Mouse (Mus musculus): ENCODE data around the gene Ptpn18. TPM values are rescaled to one million over a fixed set of nuclear protein-coding genes. Genes with fewer than 3 reads are reported as not detected.
"Not testable (repeated sequence)": the region's sequence is repeated elsewhere in the genome, so short reads cannot be mapped to it uniquely, and the experiment has no call there.

The Ptpn18 gene
- polyA plus RNA-seq, 1 experiment from 2014 or later = 10.8 TPM

DNA sequence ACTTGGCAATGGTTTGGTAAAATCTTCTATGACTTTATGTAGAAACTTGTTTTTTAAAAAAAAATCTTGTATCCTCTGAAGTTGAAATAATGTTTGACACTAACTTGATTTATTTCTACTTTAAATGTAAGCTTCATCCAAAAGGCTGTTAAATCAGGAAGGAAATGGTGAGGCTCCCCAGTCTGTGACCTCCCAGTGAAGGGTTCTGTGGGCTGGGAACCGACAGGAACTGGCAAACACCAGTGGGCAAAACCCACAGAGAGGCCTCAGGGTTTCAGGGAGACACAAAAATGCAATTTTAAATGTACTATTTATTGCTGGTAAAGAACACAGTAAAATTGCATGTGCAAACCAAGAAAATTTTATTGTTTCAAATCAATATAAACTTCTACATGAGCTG lies 58.2 kb downstream of the Ptpn18 start:
- H3K4me1 ChIP-seq (replicated peaks) = peaks cover 19% of the 10 kb centered on the region
- not testable (repeated sequence) for H3K36me3 ChIP-seq; H3K27ac ChIP-seq (ENCODE audit: poor library complexity, severe bottlenecking); ATAC-seq (ENCODE audit: insufficient number of reproducible peaks, low FRiP score); H3K9ac ChIP-seq; H3K4me2 ChIP-seq; H3K4me3 ChIP-seq; H3K9me3 ChIP-seq (replicated peaks); H3K27me3 ChIP-seq (replicated peaks)
- 41% methylated on average over 1 of the region's 1 CpGs for WGBS

- Histone ChIP-seq H3K27me3 (replicated peaks) (no peaks in the 10 kb centered on the region), H3K27ac (ENCODE audit: poor library complexity, severe bottlenecking) (no peak overlapping the region), H3K9me3 (replicated peaks) (no peaks in the 10 kb centered on the region), H3K36me3 (no peaks in the 10 kb centered on the region), H3K9ac (no peak overlapping the region), H3K4me2 (no peak overlapping the region), H3K4me3 (no peak overlapping the region), H3K4me1 (replicated peaks) (peaks cover 24% of the 10 kb centered on the region)
- 60% methylated on average over 1 of the region's 1 CpGs for WGBS
- ATAC-seq (ENCODE audit: insufficient number of reproducible peaks, low FRiP score) = no peak
Observed at GRCm38 (mm10) chr1:34518259-34518658, 58.7 kb downstream of the Ptpn18 start.

DNA sequence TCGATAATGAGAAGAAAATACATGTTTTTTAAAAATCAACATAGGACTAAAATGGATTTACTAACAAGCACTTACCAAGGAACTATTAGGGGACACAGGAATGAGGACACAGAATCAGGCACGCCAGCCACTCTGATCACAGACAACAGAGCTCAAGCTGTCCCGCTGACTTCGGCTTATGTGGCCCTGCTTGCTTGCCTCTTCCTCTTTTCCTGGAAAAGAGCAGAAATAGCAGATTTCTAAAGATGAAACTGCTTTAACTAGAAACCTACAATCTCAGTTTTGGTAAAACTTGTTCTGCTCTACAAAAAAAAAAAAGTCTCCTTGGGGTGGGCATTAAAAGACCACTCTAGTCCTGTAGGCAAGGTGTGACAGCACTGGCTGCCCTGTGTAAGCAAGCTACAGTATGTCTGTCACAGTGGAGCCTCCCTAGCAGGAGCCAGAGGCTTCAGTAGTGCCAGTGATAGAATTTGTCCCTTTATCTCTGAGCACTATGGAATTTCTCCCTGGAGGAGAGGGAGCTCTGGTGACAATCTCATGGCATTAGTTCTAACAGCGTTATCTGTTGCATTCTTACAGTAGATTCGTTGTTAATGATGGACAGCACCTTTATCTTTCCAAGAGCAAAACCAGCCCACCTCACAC lies 62.8 kb downstream of the Ptpn18 start:
- Histone ChIP-seq H3K9me3 (replicated peaks) (no peaks in the 10 kb centered on the region), H3K27me3 (replicated peaks) (no peaks in the 10 kb centered on the region), H3K4me3 (no peak overlapping the region), H3K27ac (ENCODE audit: poor library complexity, severe bottlenecking) (0 out of 2 replicates have a peak overlapping the region, but pooled peaks have one; percentile 43), H3K36me3 (no peaks in the 10 kb centered on the region), H3K4me1 (replicated peaks) (peaks cover 24% of the 10 kb centered on the region), H3K4me2 (no peak overlapping the region; the same call in 1 of the 2 replicates), H3K9ac (no peak overlapping the region)
- ATAC-seq (ENCODE audit: insufficient number of reproducible peaks, low FRiP score) = no peak
- 24% methylated on average over 6 of the region's 6 CpGs for WGBS

GRCm38 (mm10) chr1:34522850-34523244 lies 63.3 kb downstream of the Ptpn18 start:
- H3K9ac ChIP-seq = no peak overlapping the region
- WGBS = 29% methylated on average over 3 of the region's 3 CpGs
- H3K4me1 ChIP-seq (replicated peaks) = peaks cover 24% of the 10 kb centered on the region
- no peak overlapping the region; the same call in 1 of the 2 replicates for H3K4me2 ChIP-seq
- no peak for ATAC-seq (ENCODE audit: insufficient number of reproducible peaks, low FRiP score)
- no peaks in the 10 kb centered on the region for H3K9me3 ChIP-seq (replicated peaks)
- H3K36me3 ChIP-seq = no peaks in the 10 kb centered on the region
- H3K4me3 ChIP-seq = no peak overlapping the region
- H3K27ac ChIP-seq (ENCODE audit: poor library complexity, severe bottlenecking) = peak overlapping the region; percentile 28; the same call in 1 of the 2 replicates
- no peaks in the 10 kb centered on the region for H3K27me3 ChIP-seq (replicated peaks)

- Histone ChIP-seq H3K4me3 (no peak overlapping the region), H3K27me3 (replicated peaks) (no peaks in the 10 kb centered on the region), H3K27ac (ENCODE audit: poor library complexity, severe bottlenecking) (no peak overlapping the region), H3K36me3 (no peaks in the 10 kb centered on the region), H3K9me3 (replicated peaks) (no peaks in the 10 kb centered on the region), H3K9ac (no peak overlapping the region), H3K4me2 (no peak overlapping the region), H3K4me1 (replicated peaks) (peaks cover 24% of the 10 kb centered on the region)
- 79% methylated on average over 3 of the region's 3 CpGs for WGBS
- no peak for ATAC-seq (ENCODE audit: insufficient number of reproducible peaks, low FRiP score)
Observed at GRCm38 (mm10) chr1:34523647-34524046, 64.1 kb downstream of the Ptpn18 start.

Small RNA genes lying within 50 kb of the gene (microRNA-seq; reads per million reads assigned to microRNA genes)
- 2.8 reads per million, percentile 6 among the genes with 10 or more reads in this experiment for gene Mir5103

Other genes starting within 250 kb of the Ptpn18 start
- 45.9 and 46.6 TPM in 2 replicates for gene Ccdc115, start 20.1 kb upstream of the Ptpn18 start, polyA plus RNA-seq (2016; fragmentation: Nextera tagmentation; extraction: Ambion mirVana)
- 65.9 and 74.8 TPM in 2 replicates for gene Imp4, start 19.9 kb upstream of the Ptpn18 start, polyA plus RNA-seq (2016; fragmentation: Nextera tagmentation; extraction: Ambion mirVana)
- gene Prss39, start 38.6 kb downstream of the Ptpn18 start, polyA plus RNA-seq (2016; fragmentation: Nextera tagmentation; extraction: Ambion mirVana) = not detected in 2 replicates
- gene Cfc1, start 75.9 kb downstream of the Ptpn18 start, polyA plus RNA-seq (2016; fragmentation: Nextera tagmentation; extraction: Ambion mirVana) = 0.32 and 0.42 TPM in 2 replicates
- not detected in 2 replicates for gene Prss40, start 101.2 kb downstream of the Ptpn18 start, polyA plus RNA-seq (2016; fragmentation: Nextera tagmentation; extraction: Ambion mirVana)
- gene Amer3, start 119.9 kb downstream of the Ptpn18 start, polyA plus RNA-seq (2016; fragmentation: Nextera tagmentation; extraction: Ambion mirVana) = 0.04 TPM in 1 of 2 replicates, not detected in the other